Mouse (Mus musculus): Measurements from ENCODE around the gene Bloc1s1.

- no peak for TF ChIP-seq CTCF (IDR thresholded peaks at IDR 0.05; ENCODE audit: low read depth)
- TF ChIP-seq EP300 (IDR thresholded peaks at IDR 0.05; ENCODE audit: low read depth) = no peak
Observed at GRCm38 (mm10) chr10:128904812-128905211, 19.0 kb downstream of the Bloc1s1 start.

Data from liver, embryonic 14.5 days (tissue).